Mouse (Mus musculus): ENCODE data around the gene Rcvrn. TPM values are rescaled to one million over a fixed set of nuclear protein-coding genes. Genes with fewer than 3 reads are reported as not detected.

Gene Rcvrn
- total and polyA plus RNA-seq, 3 experiments, result not detected

- Histone ChIP-seq H3K9me3 (replicated peaks; ENCODE audit: insufficient read depth, low read length) (no peaks in the 10 kb centered on the region), H3K9ac (ENCODE audit: control insufficient read depth, low read depth, low read length, poor library complexity, severe bottlenecking) (no peak overlapping the region), H3K4me1 (ENCODE audit: control insufficient read depth in 1 of 2, insufficient read depth in 2 of 2, low read length in 2 of 2) (no peaks in the 10 kb centered on the region), H3K27me3 (ENCODE audit: control insufficient read depth in 1 of 2, insufficient read depth in 2 of 2, low read length in 2 of 2) (no peaks in the 10 kb centered on the region), H3K4me3 (ENCODE audit: control insufficient read depth in 1 of 2, insufficient read depth in 1 of 2, low read depth in 2 of 2, low read length in 2 of 2) (no peak overlapping the region), H3K27ac (ENCODE audit: control insufficient read depth, low read depth, low read length) (no peak overlapping the region), H3K36me3 (ENCODE audit: control insufficient read depth in 1 of 2, insufficient read depth in 2 of 2, low read length in 2 of 2) (no peaks in the 10 kb centered on the region), H3K79me2 (ENCODE audit: control insufficient read depth, insufficient read depth, low read length, poor library complexity) (no peaks in the 10 kb centered on the region)
- no peak for DNase-seq (ENCODE audit: low read depth, low spot score)
- TF ChIP-seq POLR2A (IDR thresholded peaks at IDR 0.05; ENCODE audit: control insufficient read depth in 1 of 2, insufficient read depth in 1 of 2, low read depth in 1 of 2, low read length in 2 of 2, poor library complexity in 1 of 2), result no peak
- no peak for TF ChIP-seq SIN3A (IDR thresholded peaks at IDR 0.05; ENCODE audit: low read length)
- TF ChIP-seq ZMIZ1 (IDR thresholded peaks at IDR 0.05; ENCODE audit: low read depth, low read length), result no peak
- TF ChIP-seq ELF1 (IDR thresholded peaks at IDR 0.05; ENCODE audit: low read depth, low read length), result no peak
- TF ChIP-seq E2F4 (IDR thresholded peaks at IDR 0.05; ENCODE audit: borderline replicate concordance, low read depth, low read length), result no peak
- TF ChIP-seq USF2 (IDR thresholded peaks at IDR 0.05; ENCODE audit: borderline replicate concordance in 1 of 2, insufficient read depth in 1 of 2, low read depth in 1 of 2, low read length in 2 of 2), result no peak
- TF ChIP-seq GATA1 (IDR thresholded peaks at IDR 0.05; ENCODE audit: low read depth, low read length), result no peak
- no peak for TF ChIP-seq HCFC1 (IDR thresholded peaks at IDR 0.05; ENCODE audit: low read depth, low read length)
- TF ChIP-seq RAD21 (IDR thresholded peaks at IDR 0.05; ENCODE audit: low read depth, low read length), result no peak
- no peak for TF ChIP-seq TAL1 (IDR thresholded peaks at IDR 0.05; ENCODE audit: low read length)
- no peak for TF ChIP-seq ZC3H11A (IDR thresholded peaks at IDR 0.05; ENCODE audit: low read depth, low read length)
Observed at GRCm38 (mm10) chr11:67721485-67721884, 26.4 kb downstream of the Rcvrn start.

- TF ChIP-seq MAFK (IDR thresholded peaks at IDR 0.05; ENCODE audit: borderline replicate concordance, low read depth, low read length), result no peak
- TF ChIP-seq TCF12 (IDR thresholded peaks at IDR 0.05; ENCODE audit: low read depth, low read length), result no peak
- TF ChIP-seq KAT2A (conservative IDR thresholded peaks at IDR 0.05; ENCODE audit: low read depth, low read length), result no peak
- no peaks in the 10 kb centered on the region for H3K9me3 ChIP-seq (replicated peaks; ENCODE audit: insufficient read depth, low read length)
- H3K27ac ChIP-seq (ENCODE audit: control insufficient read depth, low read depth, low read length), result no peak overlapping the region
- H3K36me3 ChIP-seq (ENCODE audit: control insufficient read depth in 1 of 2, insufficient read depth in 2 of 2, low read length in 2 of 2), result no peaks in the 10 kb centered on the region
- no peak overlapping the region for H3K9ac ChIP-seq (ENCODE audit: control insufficient read depth, low read depth, low read length, poor library complexity, severe bottlenecking)
- no peaks in the 10 kb centered on the region for H3K4me1 ChIP-seq (ENCODE audit: control insufficient read depth in 1 of 2, insufficient read depth in 2 of 2, low read length in 2 of 2)
- DNase-seq (ENCODE audit: low read depth, low spot score), result no peak
- no peaks in the 10 kb centered on the region for H3K79me2 ChIP-seq (ENCODE audit: control insufficient read depth, insufficient read depth, low read length, poor library complexity)
- no peaks in the 10 kb centered on the region for H3K27me3 ChIP-seq (ENCODE audit: control insufficient read depth in 1 of 2, insufficient read depth in 2 of 2, low read length in 2 of 2)
- no peak overlapping the region for H3K4me3 ChIP-seq (ENCODE audit: control insufficient read depth in 1 of 2, insufficient read depth in 1 of 2, low read depth in 2 of 2, low read length in 2 of 2)
Observed at GRCm38 (mm10) chr11:67722399-67723156, 27.5 kb downstream of the Rcvrn start.
